Mouse (Mus musculus): Measurements from ENCODE around the gene Ak5.

Gene Ak5

GRCm38 (mm10) chr3:152484206-152484605, 184.0 kb downstream of the Ak5 start:
- TF ChIP-seq GATA4 (IDR thresholded peaks at IDR 0.05; ENCODE audit: insufficient replicate concordance, low read length): no peak

- no peak for TF ChIP-seq GATA4 (IDR thresholded peaks at IDR 0.05; ENCODE audit: insufficient replicate concordance, low read length)
Observed at GRCm38 (mm10) chr3:152483800-152484199, 184.4 kb downstream of the Ak5 start.

GRCm38 (mm10) chr3:152482182-152482581, 186.0 kb downstream of the Ak5 start:
- TF ChIP-seq GATA4 (IDR thresholded peaks at IDR 0.05; ENCODE audit: insufficient replicate concordance, low read length): no peak

- TF ChIP-seq GATA4 (IDR thresholded peaks at IDR 0.05; ENCODE audit: insufficient replicate concordance, low read length): no peak
Observed at GRCm38 (mm10) chr3:152480336-152480735, 187.8 kb downstream of the Ak5 start.

- TF ChIP-seq GATA4 (IDR thresholded peaks at IDR 0.05; ENCODE audit: insufficient replicate concordance, low read length): no peak
Observed at GRCm38 (mm10) chr3:152478599-152479435, 189.3 kb downstream of the Ak5 start.

GRCm38 (mm10) chr3:152477796-152478527, 190.2 kb downstream of the Ak5 start:
- no peak for TF ChIP-seq GATA4 (IDR thresholded peaks at IDR 0.05; ENCODE audit: insufficient replicate concordance, low read length)

GRCm38 (mm10) chr3:152475894-152476293, 192.3 kb downstream of the Ak5 start:
- TF ChIP-seq GATA4 (IDR thresholded peaks at IDR 0.05; ENCODE audit: insufficient replicate concordance, low read length): no peak

GRCm38 (mm10) chr3:152475278-152475669, 192.9 kb downstream of the Ak5 start:
- TF ChIP-seq GATA4 (IDR thresholded peaks at IDR 0.05; ENCODE audit: insufficient replicate concordance, low read length): no peak

GRCm38 (mm10) chr3:152474582-152475277, 193.4 kb downstream of the Ak5 start:
- TF ChIP-seq GATA4 (IDR thresholded peaks at IDR 0.05; ENCODE audit: insufficient replicate concordance, low read length): no peak

- no peak for TF ChIP-seq GATA4 (IDR thresholded peaks at IDR 0.05; ENCODE audit: insufficient replicate concordance, low read length)
Observed at GRCm38 (mm10) chr3:152472676-152473075, 195.5 kb downstream of the Ak5 start.

- no peak for TF ChIP-seq GATA4 (IDR thresholded peaks at IDR 0.05; ENCODE audit: insufficient replicate concordance, low read length)
Observed at GRCm38 (mm10) chr3:152470347-152470746, 197.8 kb downstream of the Ak5 start.

- TF ChIP-seq GATA4 (IDR thresholded peaks at IDR 0.05; ENCODE audit: insufficient replicate concordance, low read length): no peak
Observed at GRCm38 (mm10) chr3:152469423-152470200, 198.5 kb downstream of the Ak5 start.

- TF ChIP-seq GATA4 (IDR thresholded peaks at IDR 0.05; ENCODE audit: insufficient replicate concordance, low read length): no peak
Observed at GRCm38 (mm10) chr3:152468569-152469041, 199.6 kb downstream of the Ak5 start.

- no peak for TF ChIP-seq GATA4 (IDR thresholded peaks at IDR 0.05; ENCODE audit: insufficient replicate concordance, low read length)
Observed at GRCm38 (mm10) chr3:152468032-152468431, 200.1 kb downstream of the Ak5 start.

- TF ChIP-seq GATA4 (IDR thresholded peaks at IDR 0.05; ENCODE audit: insufficient replicate concordance, low read length): no peak
Observed at GRCm38 (mm10) chr3:152467312-152467711, 200.8 kb downstream of the Ak5 start.
